Mouse (Mus musculus) embryonic facial prominence, embryonic 11.5 days (tissue): ENCODE measurements around the gene Helb. TPM values are rescaled to one million over a fixed set of nuclear protein-coding genes. Genes with fewer than 3 reads are reported as not detected.
"Not testable (repeated sequence)": the region's sequence is repeated elsewhere in the genome, so short reads cannot be mapped to it uniquely, and the experiment has no call there.

Experiments used
- ATAC-seq: fragments of 200-750 bp; cut with Nextera tagmentation; replicated peaks from 2 replicates; pipeline ENCODE4 v1.8.0; 2017; ENCODE audit warnings: low read depth; ENCODE audit not compliant: insufficient number of reproducible peaks, low FRiP score, low TSS enrichment
- DNase-seq: peaks from one replicate; pipeline ENCODE4 v3.0.0-alpha.2; 2015; ENCODE audit warnings: low spot score
- H3K27ac ChIP-seq: fragments of 300-500 bp; sonication (generic); replicated peaks from 2 replicates; pipeline ENCODE4 v1.5.1; 2014; ENCODE audit warnings: mild to moderate bottlenecking, low read depth, low read length, control low read depth
- H3K27me3 ChIP-seq: fragments of 300-500 bp; sonication (generic); 2 replicates; pipeline ENCODE4 v1.6.1; 2014; ENCODE audit warnings: mild to moderate bottlenecking, low read length, moderate library complexity, mixed read lengths; ENCODE audit not compliant: control insufficient read depth, insufficient read depth
- H3K36me3 ChIP-seq: fragments of 300-500 bp; sonication (generic); replicated peaks from 2 replicates; pipeline ENCODE4 v1.6.1; 2014; ENCODE audit warnings: low read depth, mild to moderate bottlenecking, low read length, moderate library complexity, mixed read lengths; ENCODE audit not compliant: control insufficient read depth, insufficient read depth
- H3K4me1 ChIP-seq: fragments of 300-500 bp; sonication (generic); 2 replicates; pipeline ENCODE4 v1.6.1; 2014; ENCODE audit warnings: low read length, mixed read lengths; ENCODE audit not compliant: control insufficient read depth, insufficient read depth
- H3K4me2 ChIP-seq: fragments of 300-500 bp; sonication (generic); 2 replicates; pipeline ENCODE4 v1.6.1; 2014; ENCODE audit warnings: low read depth, mild to moderate bottlenecking, control low read depth, low read length, moderate library complexity
- H3K4me3 ChIP-seq: fragments of 300-500 bp; sonication (generic); 2 replicates; pipeline ENCODE4 v1.5.1; 2014; ENCODE audit warnings: low read depth, low read length, control low read depth
- H3K9ac ChIP-seq: fragments of 300-500 bp; sonication (generic); replicated peaks from 2 replicates; pipeline ENCODE4 v1.6.1; 2014; ENCODE audit warnings: mild to moderate bottlenecking, control low read depth, low read length
- H3K9me3 ChIP-seq: fragments of 300-500 bp; sonication (generic); replicated peaks from 2 replicates; pipeline ENCODE4 v1.6.1; 2016; ENCODE audit warnings: mild to moderate bottlenecking, low read length, inconsistent platforms, mixed read lengths; ENCODE audit not compliant: control insufficient read depth
- WGBS: fragments of 180-500 bp; shearing (Covaris S2); extraction: QIAGEN DNeasy Blood & Tissue Kit; methylation state at CpG from one replicate; pipeline ENCODE4 v1.1.7; 2014; 5-methylcytosine and 5-hydroxymethylcytosine counted together
- polyA plus RNA-seq: library from polyadenylated mRNA; unstranded; fragments of >200 nt; fragmentation: Nextera tagmentation; extraction: Ambion mirVana; gene quantifications from 2 replicates; pipeline ENCODE4 v1.2.1, GENCODE M21; 2014

Helb gene
- polyA plus RNA-seq, 1 experiment from 2014 or later: 5.5 TPM

DNA sequence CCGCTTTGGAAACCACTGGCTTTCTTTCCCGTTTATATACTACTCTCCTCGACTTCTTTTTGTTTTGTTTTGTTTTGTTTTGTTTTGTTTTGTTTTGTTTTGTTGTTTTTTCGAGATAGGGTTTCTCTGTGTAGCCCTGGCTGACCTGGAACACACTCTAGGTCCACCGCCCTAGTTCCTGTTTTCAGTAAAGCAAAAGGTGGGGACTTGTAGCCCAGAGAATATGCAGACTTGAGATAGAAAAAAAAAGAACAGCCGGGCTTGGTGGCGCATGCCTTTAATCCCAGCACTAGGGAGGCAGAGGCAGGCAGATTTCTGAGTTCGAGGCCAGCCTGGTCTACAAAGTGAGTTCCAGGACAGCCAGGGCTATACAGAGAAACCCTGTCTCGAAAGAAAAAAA is 695 bp upstream of the Helb start:
- H3K4me1 ChIP-seq, H3K4me2 ChIP-seq, H3K4me3 ChIP-seq, DNase-seq, H3K27me3 ChIP-seq, H3K36me3 ChIP-seq, H3K9ac ChIP-seq, H3K9me3 ChIP-seq, H3K27ac ChIP-seq, ATAC-seq: not testable (repeated sequence)
- WGBS: 73% methylated on average over 9 of the region's 9 CpGs

DNA sequence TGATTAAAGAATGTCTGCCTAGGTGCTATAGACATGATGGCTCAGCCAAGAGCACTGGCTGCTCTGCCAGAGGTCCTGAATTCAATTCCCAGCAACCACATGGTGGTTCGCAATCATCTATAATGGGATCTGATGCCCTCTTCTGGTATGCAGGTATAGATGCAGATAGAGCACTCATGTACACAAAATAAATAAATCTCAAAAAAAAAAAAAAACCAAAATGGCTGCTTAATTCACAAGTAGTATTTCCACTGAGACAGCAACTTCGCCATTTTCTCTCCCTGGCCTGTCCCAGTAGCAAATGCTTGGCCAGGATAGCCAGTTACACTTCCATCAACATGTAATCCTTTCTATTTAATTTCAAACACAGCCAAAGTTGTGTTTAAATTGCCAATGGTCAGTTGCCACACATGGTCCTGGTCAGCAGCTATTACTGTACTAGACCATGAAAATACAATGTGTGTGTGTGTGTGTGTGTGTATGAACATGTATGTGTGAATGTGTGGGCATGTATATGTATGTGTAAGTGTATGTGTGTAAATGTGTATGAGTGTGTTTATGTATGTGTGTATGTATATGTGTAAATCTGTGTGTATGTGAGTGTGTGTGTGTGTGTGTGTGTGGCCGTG is 982 bp downstream of the Helb start:
- ATAC-seq: no peak; the same call in 1 of the 2 replicates
- peak overlapping the region; percentile 52 for H3K9ac ChIP-seq
- 79% methylated on average over 3 of the region's 3 CpGs for whole genome bisulfite sequencing

DNA sequence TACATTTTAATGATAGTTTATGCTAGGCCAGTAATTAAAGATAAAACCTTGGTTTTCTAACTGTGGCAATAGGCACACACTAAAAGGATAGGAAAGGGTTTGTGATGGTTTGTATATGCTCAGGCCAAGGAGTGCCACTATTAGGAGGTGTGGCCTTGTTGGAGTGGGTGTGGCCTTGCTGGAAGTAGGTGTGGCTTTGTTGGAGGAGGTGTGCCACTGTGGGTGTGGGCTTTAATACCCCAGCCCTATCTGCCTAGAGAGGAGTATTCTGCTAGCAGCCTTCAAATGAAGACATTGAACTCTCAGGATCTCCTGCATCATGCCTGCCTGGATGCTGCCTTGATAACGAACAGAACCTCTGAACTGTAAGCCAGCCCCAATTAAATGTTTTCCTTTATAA is 12.0 kb downstream of the Helb start:
- Histone ChIP-seq H3K9me3 (no peaks in the 10 kb centered on the region), H3K36me3 (0 out of 2 replicates have a peak, but pooled peaks cover 2% of the 10 kb centered on the region), H3K4me2 (no peak overlapping the region), H3K27me3 (no peaks in the 10 kb centered on the region), H3K4me1 (no peaks in the 10 kb centered on the region), H3K27ac (no peak overlapping the region), H3K4me3 (no peak overlapping the region), H3K9ac (no peak overlapping the region)
- DNase-seq: no peak
- WGBS: 90% methylated on average over 1 of the region's 1 CpGs
- ATAC-seq: no peak

More for the DNA sequence above, 982 bp downstream of the Helb start:
- peak overlapping the region; percentile 69 for H3K4me2 ChIP-seq
- no peaks in the 10 kb centered on the region for H3K9me3 ChIP-seq
- H3K27ac ChIP-seq: no peak overlapping the region
- H3K4me1 ChIP-seq: no peaks in the 10 kb centered on the region
- H3K27me3 ChIP-seq: no peaks in the 10 kb centered on the region
- no peaks in the 10 kb centered on the region for H3K36me3 ChIP-seq
- peak overlapping the region; percentile 60 for H3K4me3 ChIP-seq
- DNase-seq: no peak

DNA sequence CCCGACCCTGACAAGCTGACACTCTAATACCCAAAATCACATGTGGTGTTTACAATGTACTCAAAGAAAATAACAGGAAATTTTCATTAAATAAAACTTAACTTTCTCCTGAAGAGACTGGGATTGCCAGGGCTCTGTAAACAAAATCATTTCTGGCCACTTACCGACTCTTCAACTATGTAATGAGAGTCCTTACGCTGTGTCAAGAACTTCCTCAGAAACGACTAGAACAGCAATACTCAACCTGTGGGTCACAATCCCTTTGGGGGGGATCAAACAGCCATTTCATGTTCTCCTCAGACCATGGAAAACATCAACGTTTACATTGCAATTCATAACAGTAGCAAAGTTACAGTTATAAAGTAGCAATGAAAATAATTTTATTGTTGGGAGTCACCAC is 15.2 kb downstream of the Helb start:
- 84% methylated on average over 5 of the region's 5 CpGs for WGBS
- H3K27me3 ChIP-seq: no peaks in the 10 kb centered on the region

DNA sequence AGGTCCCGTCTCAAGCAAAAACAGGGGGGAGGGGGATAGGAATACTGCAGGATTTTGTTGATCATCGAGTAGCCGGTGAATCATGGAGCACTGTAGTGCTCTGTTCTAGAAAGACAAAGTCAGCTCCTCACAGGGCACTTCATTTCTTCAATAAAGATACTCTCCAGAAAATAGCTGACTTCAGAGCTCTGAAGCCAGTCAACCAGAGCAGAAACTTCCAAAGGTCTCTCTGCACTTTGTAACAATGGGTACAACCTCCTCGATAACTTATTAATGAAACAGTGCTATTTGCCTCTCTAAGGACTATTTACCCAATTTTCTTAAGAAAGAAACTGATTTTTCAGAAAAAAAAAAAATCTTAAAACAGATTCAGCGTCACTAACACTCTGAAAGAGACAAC is 17.1 kb downstream of the Helb start:
- DNase-seq (no peak), ATAC-seq (no peak)
- Histone ChIP-seq H3K36me3 (no peaks in the 10 kb centered on the region; the same call in 1 of the 2 replicates), H3K4me2 (no peak overlapping the region), H3K27me3 (no peaks in the 10 kb centered on the region), H3K27ac (no peak overlapping the region), H3K4me1 (no peaks in the 10 kb centered on the region), H3K9me3 (no peaks in the 10 kb centered on the region), H3K9ac (no peak overlapping the region), H3K4me3 (no peak overlapping the region)
- WGBS: 91% methylated on average over 5 of the region's 5 CpGs

More for the DNA sequence above, 15.2 kb downstream of the Helb start:
- no peaks in the 10 kb centered on the region; the same call in 1 of the 2 replicates for H3K36me3 ChIP-seq
- no peak for ATAC-seq
- H3K4me3 ChIP-seq: no peak overlapping the region
- no peak overlapping the region for H3K9ac ChIP-seq
- no peaks in the 10 kb centered on the region for H3K9me3 ChIP-seq
- no peak overlapping the region for H3K4me2 ChIP-seq
- H3K4me1 ChIP-seq: no peaks in the 10 kb centered on the region
- no peak for DNase-seq
- no peak overlapping the region for H3K27ac ChIP-seq

DNA sequence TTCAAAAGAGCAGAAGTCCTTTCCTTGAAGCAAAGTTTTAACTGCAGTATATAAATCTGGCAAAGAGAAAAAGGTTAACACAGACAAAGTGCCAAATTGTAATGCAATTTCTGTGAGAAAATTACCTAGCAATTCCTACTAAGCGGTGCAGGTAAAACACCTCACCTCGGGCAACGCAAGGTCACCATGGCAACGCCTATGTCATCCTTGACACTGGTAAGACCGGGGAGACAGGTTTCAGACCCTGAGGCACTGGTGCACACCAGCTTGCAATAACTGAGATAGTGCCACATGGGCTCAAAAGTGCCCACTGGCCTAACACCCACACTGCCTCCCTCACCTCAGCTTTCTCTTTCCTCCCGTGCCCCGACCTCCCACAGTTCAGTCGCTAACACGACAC is 17.7 kb downstream of the Helb start:
- ATAC-seq (no peak), DNase-seq (peak; percentile 48)
- H3K4me2 ChIP-seq: no peak overlapping the region
- H3K27ac ChIP-seq: no peak overlapping the region
- no peak overlapping the region for H3K4me3 ChIP-seq
- no peak overlapping the region for H3K9ac ChIP-seq
- H3K4me1 ChIP-seq: no peaks in the 10 kb centered on the region
- H3K36me3 ChIP-seq: no peaks in the 10 kb centered on the region; the same call in 1 of the 2 replicates
- H3K27me3 ChIP-seq: no peaks in the 10 kb centered on the region
- H3K9me3 ChIP-seq: no peaks in the 10 kb centered on the region
- 85% methylated on average over 9 of the region's 9 CpGs for WGBS

DNA sequence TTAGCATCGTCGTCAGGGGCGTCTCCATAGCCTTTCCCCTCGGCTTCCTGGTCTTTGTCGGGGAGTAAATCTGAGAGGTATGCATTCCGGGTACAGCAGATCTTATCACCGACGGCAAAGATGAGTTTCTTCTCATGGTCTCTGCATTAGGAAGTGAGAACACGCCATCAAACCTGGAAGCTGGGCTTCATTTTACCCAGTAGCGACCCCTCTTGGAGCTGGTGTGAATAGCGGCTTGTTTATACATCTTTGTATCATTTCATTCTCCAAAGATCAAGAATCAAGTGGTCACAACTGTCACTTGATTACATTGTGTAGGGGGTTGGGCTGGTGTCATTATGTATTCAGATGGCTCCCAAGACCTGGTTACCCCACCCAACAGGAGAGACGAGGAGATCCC is 20.2 kb downstream of the Helb start:
- no peak for ATAC-seq
- no peaks in the 10 kb centered on the region; the same call in 1 of the 2 replicates for H3K36me3 ChIP-seq
- 90% methylated on average over 12 of the region's 12 CpGs for WGBS
- H3K4me3 ChIP-seq: no peak overlapping the region
- H3K27ac ChIP-seq: no peak overlapping the region
- H3K9me3 ChIP-seq: no peaks in the 10 kb centered on the region
- H3K27me3 ChIP-seq: no peaks in the 10 kb centered on the region
- no peak for DNase-seq
- H3K4me2 ChIP-seq: no peak overlapping the region
- H3K4me1 ChIP-seq: no peaks in the 10 kb centered on the region
- H3K9ac ChIP-seq: no peak overlapping the region

DNA sequence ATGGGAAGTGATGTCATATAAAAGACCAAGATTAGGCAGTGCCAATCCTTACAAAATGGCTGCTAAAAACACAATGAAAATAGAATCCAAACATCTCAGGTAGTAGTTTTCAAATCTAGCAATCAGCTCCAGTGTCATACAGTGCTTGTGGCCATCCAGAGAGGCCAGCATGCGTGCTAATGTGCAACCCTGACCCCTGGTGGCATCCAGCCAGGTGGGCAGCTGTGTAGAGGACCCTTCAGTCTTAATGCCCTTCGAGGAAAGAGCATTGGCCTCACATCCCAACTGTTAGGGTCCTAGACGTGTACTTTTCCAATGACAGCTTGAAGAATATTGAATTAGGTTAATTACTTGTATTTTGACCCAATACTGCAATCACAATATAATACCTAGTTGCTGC is 34.9 kb downstream of the Helb start:
- Histone ChIP-seq H3K4me2 (no peak overlapping the region), H3K9me3 (no peaks in the 10 kb centered on the region), H3K4me1 (no peaks in the 10 kb centered on the region), H3K9ac (no peak overlapping the region), H3K27me3 (no peaks in the 10 kb centered on the region), H3K36me3 (no peaks in the 10 kb centered on the region), H3K27ac (no peak overlapping the region), H3K4me3 (no peak overlapping the region)
- no peak for DNase-seq
- 62% methylated on average over 3 of the region's 3 CpGs for WGBS
- ATAC-seq: no peak
